Mouse (Mus musculus) kidney, postnatal 0 days (tissue): ENCODE measurements around the gene Engase. TPM values are rescaled to one million over a fixed set of nuclear protein-coding genes. Genes with fewer than 3 reads are reported as not detected.

Source experiments
- ATAC-seq: fragments of 200-750 bp; cut with Nextera tagmentation; replicated peaks from 2 replicates; pipeline ENCODE4 v1.8.0; 2017; ENCODE audit warnings: low read depth, moderate number of reproducible peaks, moderate TSS enrichment, moderate library complexity; ENCODE audit not compliant: low FRiP score
- DNase-seq: peaks from one replicate; pipeline ENCODE4 v3.0.0-alpha.2; 2016; ENCODE audit warnings: low spot score
- H3K27ac ChIP-seq: fragments of 300-500 bp; sonication (generic); 2 replicates; pipeline ENCODE4 v1.5.1; 2014; ENCODE audit warnings: mild to moderate bottlenecking
- H3K27me3 ChIP-seq: fragments of 300-500 bp; sonication (generic); 2 replicates; pipeline ENCODE4 v1.6.1; 2014; ENCODE audit warnings: low read length, mixed read lengths; ENCODE audit not compliant: insufficient read depth
- H3K36me3 ChIP-seq: fragments of 300-500 bp; sonication (generic); 2 replicates; pipeline ENCODE4 v1.6.1; 2014; ENCODE audit warnings: low read length, mixed read lengths; ENCODE audit not compliant: insufficient read depth
- H3K4me1 ChIP-seq: fragments of 300-500 bp; sonication (generic); replicated peaks from 2 replicates; pipeline ENCODE4 v1.6.1; 2014; ENCODE audit warnings: antibody characterized with exemption, low read length, mixed read lengths; ENCODE audit not compliant: insufficient read depth
- H3K4me2 ChIP-seq: fragments of 300-500 bp; sonication (generic); 2 replicates; pipeline ENCODE4 v1.6.1; 2014; ENCODE audit warnings: mild to moderate bottlenecking, low read length, moderate library complexity, mixed read lengths
- H3K4me3 ChIP-seq: fragments of 300-500 bp; sonication (generic); replicated peaks from 2 replicates; pipeline ENCODE4 v1.5.1; 2014; ENCODE audit warnings: low read depth, low read length
- H3K9ac ChIP-seq: fragments of 300-500 bp; sonication (generic); 2 replicates; pipeline ENCODE4 v1.6.1; 2014; ENCODE audit warnings: low read depth, low read length
- H3K9me3 ChIP-seq: fragments of 300-500 bp; sonication (generic); replicated peaks from 2 replicates; pipeline ENCODE4 v1.6.1; 2016; ENCODE audit warnings: low read length, inconsistent platforms, mixed read lengths
- CTCF ChIP-seq: IDR thresholded peaks from 2 replicates; pipeline ENCODE4 v1.5.1; 2016; ENCODE audit warnings: antibody characterized with exemption, low read depth, mild to moderate bottlenecking, moderate library complexity
- WGBS: fragments of 180-500 bp; shearing (Covaris S2); extraction: QIAGEN DNeasy Blood & Tissue Kit; methylation state at CpG from one replicate; pipeline ENCODE4 v1.1.7; 2014; 5-methylcytosine and 5-hydroxymethylcytosine counted together
- polyA plus RNA-seq: library from polyadenylated mRNA; unstranded; fragments of >200 nt; fragmentation: Nextera tagmentation; extraction: Ambion mirVana; gene quantifications from 2 replicates; pipeline ENCODE4 v1.2.1, GENCODE M21; 2015

Engase gene
- polyA plus RNA-seq, 1 experiment from 2014 or later = 5.8 TPM

DNA sequence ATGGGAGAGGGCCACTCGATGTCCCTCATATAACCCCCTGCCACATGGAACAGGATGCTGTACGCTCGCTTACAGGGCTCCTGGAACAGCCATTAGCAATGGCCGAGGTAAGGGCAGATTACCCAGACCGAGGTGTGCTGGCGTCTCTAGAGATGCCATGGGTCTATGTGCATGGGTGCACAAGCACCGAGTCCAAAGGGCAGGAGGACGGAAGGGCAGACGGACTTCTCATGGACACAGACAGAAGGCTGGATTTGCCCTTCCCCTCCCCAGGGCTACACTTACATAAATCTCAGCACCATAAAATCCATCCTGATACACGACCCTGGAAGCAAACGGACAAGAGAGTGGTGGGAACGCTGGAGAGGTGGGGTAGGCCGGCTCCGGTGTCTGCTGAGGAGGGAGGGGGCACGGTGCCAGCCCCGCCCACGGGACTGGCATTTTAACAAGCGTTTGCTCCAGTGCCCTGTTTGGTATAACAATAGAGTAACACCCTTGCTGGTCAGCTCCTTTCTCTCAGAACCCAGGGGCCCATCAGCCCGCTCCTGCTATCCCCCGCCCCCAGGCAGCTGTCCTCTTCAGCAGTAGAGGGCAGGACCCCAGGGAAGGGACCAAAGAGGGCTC is 19.5 kb downstream of the Engase start:
- Histone ChIP-seq H3K27ac (no peak overlapping the region), H3K4me2 (peak overlapping the region; percentile 25; the same call in 1 of the 2 replicates), H3K9me3 (no peaks in the 10 kb centered on the region), H3K4me3 (no peak overlapping the region), H3K27me3 (no peaks in the 10 kb centered on the region), H3K36me3 (no peaks in the 10 kb centered on the region), H3K9ac (no peak overlapping the region), H3K4me1 (peaks cover 16% of the 10 kb centered on the region; the same call in 1 of the 2 replicates)
- 18% methylated on average over 20 of the region's 20 CpGs for WGBS
- DNase-seq (peak; percentile 18), ATAC-seq (0 out of 2 replicates have a peak, but pooled peaks have one; percentile 19)
- no peak for TF ChIP-seq CTCF

DNA sequence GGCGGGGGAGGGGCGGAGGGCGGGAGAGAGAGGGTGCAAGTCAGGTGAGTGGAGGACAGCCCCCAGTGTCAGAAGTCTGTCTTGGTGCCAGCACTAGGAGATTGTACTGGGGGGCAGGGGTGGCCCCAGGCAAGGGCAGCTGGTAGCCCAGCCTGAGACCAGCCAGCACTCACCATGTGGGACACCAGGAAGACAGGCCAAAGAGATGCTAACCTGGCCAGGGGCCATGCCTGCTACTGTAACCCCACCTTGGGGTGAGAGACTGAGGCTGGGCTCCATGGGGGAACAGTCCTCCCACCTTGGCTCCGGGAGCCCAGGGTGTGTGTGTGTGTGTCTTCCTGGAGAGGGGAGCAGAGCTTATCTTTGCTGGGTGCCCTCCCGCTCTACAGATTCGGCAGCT is 26.4 kb downstream of the Engase start:
- no peak for TF ChIP-seq CTCF
- no peak for DNase-seq
- H3K27ac ChIP-seq = no peak overlapping the region
- H3K9ac ChIP-seq = no peak overlapping the region
- H3K9me3 ChIP-seq = no peaks in the 10 kb centered on the region
- H3K4me1 ChIP-seq = no peaks in the 10 kb centered on the region
- H3K36me3 ChIP-seq = no peaks in the 10 kb centered on the region
- ATAC-seq = no peak
- no peak overlapping the region for H3K4me2 ChIP-seq
- 60% methylated on average over 6 of the region's 6 CpGs for WGBS
- no peak overlapping the region for H3K4me3 ChIP-seq
- peaks cover 7% of the 10 kb centered on the region; the same call in 1 of the 2 replicates for H3K27me3 ChIP-seq

DNA sequence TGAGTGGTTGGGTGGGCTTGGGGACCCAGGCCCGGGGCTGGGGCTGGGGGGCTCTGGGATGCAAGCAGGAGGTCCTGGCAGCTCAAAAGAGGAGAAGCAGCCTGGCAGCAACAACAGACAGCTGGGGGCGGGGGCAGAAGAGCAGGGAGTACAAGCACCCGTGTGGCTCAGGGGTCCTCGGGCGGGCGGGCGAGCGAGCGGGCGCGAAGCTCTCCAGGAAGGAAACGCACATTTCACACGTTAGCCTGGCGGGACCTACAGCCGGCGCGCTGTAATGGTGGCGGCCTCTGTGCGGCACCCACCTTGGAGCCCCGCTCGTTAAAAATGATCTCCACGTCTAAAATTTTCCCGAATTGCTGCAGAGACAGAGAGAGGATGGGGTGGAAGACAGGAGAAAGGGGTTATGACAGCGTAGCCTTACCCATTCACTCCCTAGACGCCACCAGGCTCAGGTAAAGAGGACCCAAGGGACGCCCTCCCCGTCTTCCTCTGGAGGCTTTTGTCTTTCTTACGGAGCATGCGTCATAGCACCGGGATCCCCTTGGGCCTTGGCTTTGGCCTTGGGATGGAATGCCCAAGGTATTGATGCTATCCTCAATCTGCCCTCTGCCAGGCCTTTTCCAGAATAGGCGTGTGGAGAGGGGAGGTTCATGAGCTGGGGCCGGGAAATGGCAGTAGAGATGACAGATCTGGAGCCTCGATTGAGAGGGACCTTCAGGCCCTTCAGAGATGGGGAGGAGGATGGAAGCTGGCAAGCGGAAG is 27.0 kb downstream of the Engase start:
- peaks cover 7% of the 10 kb centered on the region; the same call in 1 of the 2 replicates for H3K27me3 ChIP-seq
- TF ChIP-seq CTCF = no peak
- no peak overlapping the region for H3K4me3 ChIP-seq
- no peak overlapping the region for H3K4me2 ChIP-seq
- H3K9me3 ChIP-seq = no peaks in the 10 kb centered on the region
- H3K27ac ChIP-seq = no peak overlapping the region
- WGBS = 33% methylated on average over 34 of the region's 34 CpGs
- no peaks in the 10 kb centered on the region for H3K36me3 ChIP-seq
- H3K9ac ChIP-seq = no peak overlapping the region
- DNase-seq (no peak), ATAC-seq (no peak)
- no peaks in the 10 kb centered on the region for H3K4me1 ChIP-seq

DNA sequence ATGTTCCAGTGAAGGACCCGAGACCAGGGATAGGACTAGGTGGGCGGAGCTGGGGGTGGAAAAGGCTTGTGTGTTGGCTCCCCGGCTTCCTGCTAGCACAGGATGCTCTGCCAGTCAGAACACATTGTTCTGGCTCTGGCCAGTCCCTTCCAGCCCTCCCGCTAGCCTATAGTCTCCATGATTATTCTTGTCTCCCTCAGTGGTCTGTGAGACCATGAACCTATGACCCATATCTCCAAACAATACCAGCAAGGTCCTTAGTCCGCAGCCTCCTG is 27.5 kb downstream of the Engase start:
- Histone ChIP-seq H3K36me3 (no peaks in the 10 kb centered on the region), H3K4me2 (no peak overlapping the region), H3K9me3 (no peaks in the 10 kb centered on the region), H3K4me3 (no peak overlapping the region), H3K9ac (no peak overlapping the region), H3K4me1 (no peaks in the 10 kb centered on the region), H3K27ac (no peak overlapping the region), H3K27me3 (peaks cover 7% of the 10 kb centered on the region; the same call in 1 of the 2 replicates)
- no peak for DNase-seq
- TF ChIP-seq CTCF = no peak
- no peak for ATAC-seq
- 64% methylated on average over 5 of the region's 5 CpGs for WGBS

DNA sequence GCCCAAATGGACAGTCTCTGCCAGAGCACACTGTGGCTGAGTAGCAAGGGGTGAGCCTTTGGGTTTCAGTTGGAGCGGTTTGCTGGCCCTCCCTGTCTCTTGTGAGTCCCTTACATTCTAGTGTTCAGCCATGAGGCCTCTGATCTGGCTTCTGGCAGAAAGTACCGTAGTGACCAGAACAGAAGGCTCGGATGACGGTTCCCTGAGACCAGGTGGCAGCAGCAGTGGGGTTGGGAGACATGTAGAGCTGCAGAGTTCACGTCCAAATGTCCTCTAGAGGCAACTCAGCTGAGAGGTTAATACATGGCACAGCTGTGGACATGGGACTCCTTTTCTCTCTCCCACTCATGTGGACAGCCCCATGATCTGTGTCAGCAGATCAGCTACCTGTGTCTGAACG is 30.5 kb downstream of the Engase start:
- H3K4me2 ChIP-seq = no peak overlapping the region
- H3K36me3 ChIP-seq = no peaks in the 10 kb centered on the region
- DNase-seq (no peak), ATAC-seq (no peak)
- peaks cover 7% of the 10 kb centered on the region; the same call in 1 of the 2 replicates for H3K27me3 ChIP-seq
- no peak overlapping the region for H3K27ac ChIP-seq
- no peak for TF ChIP-seq CTCF
- H3K9me3 ChIP-seq = no peaks in the 10 kb centered on the region
- H3K4me3 ChIP-seq = no peak overlapping the region
- H3K9ac ChIP-seq = no peak overlapping the region
- 68% methylated on average over 6 of the region's 6 CpGs for WGBS
- no peaks in the 10 kb centered on the region for H3K4me1 ChIP-seq

DNA sequence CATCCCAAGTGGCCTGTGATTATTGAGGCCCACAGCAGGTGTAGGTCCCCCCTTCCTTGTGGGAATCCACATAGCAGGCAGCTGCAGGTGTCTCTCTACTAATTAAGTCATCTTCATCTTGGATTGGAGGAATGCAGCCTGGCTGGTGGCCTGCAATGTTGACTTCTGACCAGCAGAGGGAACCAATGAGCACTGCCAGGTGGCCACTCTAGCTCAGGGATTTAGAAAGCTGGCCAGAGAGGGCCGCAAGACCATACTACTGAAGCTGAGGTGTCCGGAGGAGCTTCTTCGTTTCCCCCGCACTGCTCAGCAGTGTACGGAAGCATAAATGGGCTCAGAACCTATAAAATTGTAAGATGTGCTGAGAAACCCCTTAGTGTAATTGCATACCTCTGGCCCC is 31.3 kb downstream of the Engase start:
- peak; percentile 80 for DNase-seq
- Histone ChIP-seq H3K4me3 (no peak overlapping the region), H3K4me2 (no peak overlapping the region), H3K9ac (no peak overlapping the region), H3K36me3 (no peaks in the 10 kb centered on the region), H3K4me1 (no peaks in the 10 kb centered on the region), H3K9me3 (no peaks in the 10 kb centered on the region), H3K27me3 (peaks cover 7% of the 10 kb centered on the region; the same call in 1 of the 2 replicates), H3K27ac (no peak overlapping the region)
- 19% methylated on average over 5 of the region's 5 CpGs for WGBS
- no peak; the same call in 1 of the 2 replicates for ATAC-seq
- TF ChIP-seq CTCF = peak; percentile 98
